Mouse (Mus musculus) B cell, adult 67 days (primary cell): ENCODE measurements around the gene Rnf24. TPM values are rescaled to one million over a fixed set of nuclear protein-coding genes. Genes with fewer than 3 reads are reported as not detected.

ENCODE experiments used
- total RNA-seq, 2 experiments: library from RNA; stranded (reverse); gene quantifications; 4 replicates each; pipeline ENCODE4 v1.2.4; 2023

Gene Rnf24
- total RNA-seq, result 1 to 10 TPM; 4.3 to 4.4 TPM

DNA sequence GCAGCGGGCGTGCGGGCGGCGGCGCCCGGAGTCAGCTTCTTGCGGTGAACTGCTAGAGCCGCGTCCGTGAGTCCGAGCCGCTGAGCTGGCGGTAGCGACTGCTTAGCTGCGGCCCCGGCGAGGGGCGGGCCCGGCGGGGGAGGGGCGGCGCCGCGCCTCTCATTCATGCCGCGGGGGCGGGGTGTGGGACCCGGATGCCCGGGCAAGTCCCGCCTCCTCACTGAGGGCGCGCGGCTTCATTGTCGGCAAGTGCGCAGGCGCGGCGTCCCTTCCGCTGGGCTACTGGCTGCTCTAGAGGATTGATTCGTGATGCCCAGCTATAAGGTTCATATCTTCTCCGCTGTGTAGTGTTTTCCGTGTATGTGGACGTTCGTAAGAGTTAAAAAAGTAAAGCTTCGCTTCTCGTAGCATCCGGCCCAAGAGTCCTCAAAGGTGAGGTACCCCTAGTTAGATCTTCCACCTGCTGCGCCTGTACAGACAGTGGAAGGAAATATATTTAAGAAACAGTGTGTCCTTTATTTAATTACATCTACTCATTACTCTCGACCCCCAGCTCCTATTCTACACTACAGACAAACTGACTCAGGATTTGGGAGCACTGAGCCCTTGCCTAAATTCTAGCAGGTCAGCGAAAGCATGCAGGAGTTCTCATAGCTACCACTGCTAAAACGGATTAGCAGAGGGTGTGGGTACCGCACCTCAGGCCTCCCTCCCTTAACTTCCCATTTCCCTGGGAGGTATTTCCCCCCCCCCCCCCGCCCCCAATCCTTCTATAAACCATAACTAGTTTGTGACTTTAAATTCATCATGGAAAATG is at the start of gene Rnf24:
Gene Rnf24, minus strand, starts transcription at position 146 of the 817 bp plus-strand sequence.

DNA sequence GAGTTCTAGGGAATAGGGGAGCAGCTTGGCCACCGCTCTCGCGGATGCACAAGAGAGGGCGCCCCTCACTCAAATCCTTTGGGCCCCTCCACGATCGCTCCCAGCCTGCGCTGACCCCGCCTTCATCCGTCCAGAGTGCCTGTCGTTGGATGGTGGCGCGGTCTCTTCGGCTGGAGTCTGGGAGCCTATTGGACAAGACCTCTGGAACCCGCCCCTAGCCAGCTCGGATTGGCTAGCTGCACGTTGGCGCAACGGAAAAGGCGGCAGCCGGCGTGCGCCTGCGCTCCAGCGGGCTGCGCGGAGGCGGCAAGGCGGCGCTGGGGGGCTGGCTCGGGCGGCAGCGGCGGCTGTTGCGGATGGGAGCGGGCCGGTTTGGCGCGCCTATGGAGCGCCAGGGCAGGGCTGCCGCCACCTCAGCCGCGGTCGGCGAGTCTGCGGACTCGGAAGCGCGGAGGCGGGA is 90.4 kb downstream of the Rnf24 start, which contains the start of gene Pank2:
Gene Pank2, plus strand, starts transcription at position 283 of the 460 bp plus-strand sequence.

Other genes with a start within 250 kb of the Rnf24 start
- gene Hspa12b, start 225.6 kb downstream of the Rnf24 start, total RNA-seq, result under 1 TPM in 1 of 2 experiments, not detected in 1; 0.35 TPM
- not detected for gene Gm11037, start 219.4 kb downstream of the Rnf24 start, total RNA-seq
- 10 to 100 TPM; 18.4 to 18.9 TPM for gene 1700037H04Rik, start 192.8 kb downstream of the Rnf24 start, total RNA-seq
- gene Cenpb, start 172.8 kb downstream of the Rnf24 start, total RNA-seq, result 10 to 100 TPM; 22.2 to 28.5 TPM
- 10 to 100 TPM; 79.3 to 83.2 TPM for gene Cdc25b, start 165.9 kb downstream of the Rnf24 start, total RNA-seq
- 1 to 10 TPM; 1.2 to 1.7 TPM for gene Spef1, start 165.6 kb downstream of the Rnf24 start, total RNA-seq
- 10 to 100 TPM; 12.0 to 12.6 TPM for gene Ap5s1, start 145.8 kb downstream of the Rnf24 start, total RNA-seq
- gene Mavs, start 118.8 kb downstream of the Rnf24 start, total RNA-seq, result 10 to 100 TPM; 28.4 to 43.4 TPM
- gene Pank2, start 90.4 kb downstream of the Rnf24 start, total RNA-seq, result 10 to 100 TPM; 74.5 to 75.2 TPM
- gene Smox, start 138.6 kb upstream of the Rnf24 start, total RNA-seq, result under 1 TPM; 0.64 to 0.86 TPM
- gene Adra1d, start 209.4 kb upstream of the Rnf24 start, total RNA-seq, result not detected